Mouse (Mus musculus): ENCODE measurements around the gene AW011738.
A peak's percentile ranks its signal among the peaks of the same experiment; 100 is the strongest.

Gene AW011738

GRCm38 (mm10) chr4:156197829-156198205 is 5.3 kb upstream of the AW011738 start:
- DNase-seq (ENCODE audit: extremely low spot score, low read depth, low spot score), result peak; percentile 50

DNA sequence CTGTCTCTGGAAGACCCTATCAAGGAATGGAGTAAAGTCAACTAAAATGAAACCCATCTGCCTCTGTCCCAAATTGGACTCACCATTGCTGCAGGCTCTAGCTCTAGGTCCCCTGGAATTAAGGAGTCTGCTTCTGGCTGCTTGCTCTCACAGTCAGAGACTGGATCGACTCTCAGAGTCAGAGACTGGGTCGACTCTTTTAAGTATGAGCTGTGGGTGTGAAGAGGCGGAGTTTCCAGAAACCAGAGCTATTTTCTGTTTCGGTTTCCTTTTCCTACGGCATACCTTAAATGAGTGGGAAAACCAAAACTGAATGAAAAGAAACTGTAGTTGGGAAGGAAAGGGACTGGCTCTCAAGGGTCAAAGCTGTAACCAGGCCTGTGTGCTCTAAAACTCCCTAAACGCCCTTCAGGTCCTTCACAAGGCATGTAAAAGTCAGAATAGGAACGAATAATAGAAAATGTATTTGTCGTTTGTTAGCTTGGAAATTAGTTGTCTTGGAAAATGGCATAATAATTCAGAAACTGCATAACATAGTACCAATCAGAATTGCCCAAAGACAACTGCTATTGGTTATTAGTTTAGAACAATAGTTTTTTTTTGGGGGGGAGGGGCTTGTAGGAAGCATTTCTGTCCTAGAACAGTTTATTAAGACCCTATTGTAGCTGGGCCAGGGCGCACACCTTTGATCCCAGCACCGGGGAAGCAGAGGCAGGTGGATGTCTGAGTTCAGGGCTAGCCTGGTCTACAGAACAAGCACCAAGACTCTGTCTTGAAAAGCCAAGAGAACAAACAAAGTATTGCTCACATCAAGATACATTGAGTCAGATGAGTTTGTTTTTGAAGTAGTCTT is 2.3 kb upstream of the AW011738 start, which contains the start of gene Isg15:
TSS of gene Isg15 (minus strand) at position 196 of the 853 bp plus-strand sequence.
- no peak for DNase-seq (ENCODE audit: extremely low spot score, low read depth, low spot score)

GRCm38 (mm10) chr4:156202462-156202893 is 626 bp upstream of the AW011738 start:
- DNase-seq (ENCODE audit: extremely low spot score, low read depth, low spot score), result no peak

- no peak for DNase-seq (ENCODE audit: extremely low spot score, low read depth, low spot score)
Measured at GRCm38 (mm10) chr4:156203413-156204131, 468 bp downstream of the AW011738 start.

GRCm38 (mm10) chr4:156208872-156209271 is 5.8 kb downstream of the AW011738 start:
- no peak for DNase-seq (ENCODE audit: extremely low spot score, low read depth, low spot score)

DNA sequence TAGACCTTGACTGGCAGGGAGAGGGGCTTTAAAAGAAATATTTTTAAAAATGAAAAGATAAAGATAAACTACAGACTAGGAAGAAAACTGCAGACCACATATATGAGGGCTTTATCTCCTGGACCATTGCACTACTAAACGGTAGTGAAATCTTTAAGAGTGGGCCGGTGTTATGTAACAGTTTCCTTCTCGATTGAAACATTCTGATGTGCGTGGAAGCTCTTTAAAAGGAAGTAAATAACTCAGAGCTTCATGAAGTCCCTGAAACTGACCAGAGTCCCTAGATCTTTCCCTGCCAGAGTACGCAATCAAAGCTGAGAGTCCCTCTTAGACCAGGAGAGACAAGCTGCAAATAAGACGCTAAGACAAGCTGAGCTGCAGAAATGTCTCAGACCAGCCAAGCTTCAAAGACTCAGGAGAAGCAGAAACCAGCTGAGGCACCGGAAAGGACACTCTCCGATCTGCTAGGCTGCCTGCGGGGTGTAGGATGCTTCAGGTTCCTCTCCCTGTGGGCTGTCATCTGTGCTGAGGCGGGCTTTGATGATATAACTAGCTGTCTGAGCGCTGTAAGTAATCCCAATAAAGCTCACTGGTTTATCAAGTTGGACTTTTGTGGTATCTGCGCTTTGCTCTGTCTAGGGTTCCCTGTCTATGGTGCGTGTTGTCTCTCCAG is 7.0 kb downstream of the AW011738 start:
- DNase-seq (ENCODE audit: extremely low spot score, low read depth, low spot score), result no peak

DNA sequence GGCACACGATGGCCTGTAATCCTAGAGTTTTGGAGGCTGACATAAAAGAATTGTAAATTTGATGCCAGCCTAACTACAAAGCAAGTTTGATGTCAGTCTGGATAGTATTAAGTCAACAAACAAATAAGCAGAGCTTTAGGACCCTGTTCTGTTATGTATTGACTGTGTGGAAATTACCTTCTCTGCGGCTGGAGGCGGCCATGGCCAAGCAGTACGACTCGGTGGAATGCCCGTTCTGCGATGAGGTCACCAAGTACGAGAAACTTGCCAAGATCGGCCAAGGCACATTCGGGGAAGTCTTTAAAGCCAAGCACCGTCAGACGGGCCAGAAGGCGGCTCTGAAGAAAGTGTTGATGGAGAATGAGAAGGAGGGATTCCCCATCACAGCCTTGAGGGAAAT is 10.0 kb downstream of the AW011738 start:
- no peak for DNase-seq (ENCODE audit: extremely low spot score, low read depth, low spot score)

GRCm38 (mm10) chr4:156215649-156216048 is 12.5 kb downstream of the AW011738 start, which contains the start of gene Perm1:
TSS of gene Perm1 (plus strand) at chr4:156215868.
- no peak for DNase-seq (ENCODE audit: extremely low spot score, low read depth, low spot score)

GRCm38 (mm10) chr4:156216196-156216595 is 13.1 kb downstream of the AW011738 start:
- DNase-seq (ENCODE audit: extremely low spot score, low read depth, low spot score), result no peak

DNA sequence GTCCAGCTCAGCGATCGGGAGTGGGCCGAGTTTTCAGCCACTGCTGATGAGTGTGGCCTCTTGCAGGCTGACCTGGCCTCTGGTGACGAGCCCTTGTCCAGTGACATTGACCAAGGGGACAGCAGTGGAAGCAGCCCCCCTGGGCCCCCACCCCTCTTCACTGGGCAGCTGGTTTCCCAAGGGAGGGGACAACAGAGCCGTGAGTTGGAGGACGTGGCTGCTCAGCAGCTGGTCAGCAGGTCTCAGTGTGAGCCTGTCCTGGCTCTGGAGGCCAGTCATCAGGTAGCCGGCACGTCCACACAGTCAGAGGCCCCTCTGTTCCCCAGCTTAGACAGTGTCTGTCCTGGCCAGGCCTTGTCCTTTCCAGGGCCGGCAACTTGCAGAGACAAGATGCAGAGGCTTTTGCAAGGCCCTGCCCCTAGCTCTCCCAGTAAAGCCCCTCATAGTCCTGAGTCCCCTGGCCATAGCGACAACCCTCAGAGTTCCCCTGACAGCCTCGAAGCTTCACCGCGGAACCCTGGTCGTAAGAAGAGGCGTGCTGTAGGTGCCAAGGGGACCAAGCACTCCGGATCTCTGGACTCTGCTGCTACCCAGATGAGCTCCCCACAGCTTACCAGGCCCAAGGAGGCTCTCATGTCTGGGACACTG is 14.0 kb downstream of the AW011738 start:
- DNase-seq (ENCODE audit: extremely low spot score, low read depth, low spot score), result no peak

DNA sequence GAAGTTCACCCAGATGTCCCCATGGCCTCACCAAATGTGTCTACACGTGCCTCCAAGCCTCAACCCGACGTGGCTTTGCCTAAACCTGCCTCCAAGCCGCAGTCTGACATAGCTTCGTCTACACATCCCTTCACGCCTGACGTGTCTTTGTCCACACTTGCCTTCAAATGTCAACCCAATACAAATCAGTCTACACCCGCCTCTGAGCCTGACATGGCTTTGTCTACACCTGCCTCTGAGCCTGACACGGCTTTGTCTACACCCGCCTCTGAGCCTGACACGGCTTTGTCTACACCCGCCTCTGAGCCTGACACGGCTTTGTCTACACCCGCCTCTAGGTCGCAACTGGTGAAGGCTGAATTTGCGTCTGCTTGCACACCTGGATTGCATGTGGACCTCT is 14.7 kb downstream of the AW011738 start:
- no peak for DNase-seq (ENCODE audit: extremely low spot score, low read depth, low spot score)

GRCm38 (mm10) chr4:156219936-156220335 is 16.8 kb downstream of the AW011738 start:
- no peak for DNase-seq (ENCODE audit: extremely low spot score, low read depth, low spot score)

GRCm38 (mm10) chr4:156224276-156224675 is 21.2 kb downstream of the AW011738 start:
- DNase-seq (ENCODE audit: extremely low spot score, low read depth, low spot score), result no peak

DNA sequence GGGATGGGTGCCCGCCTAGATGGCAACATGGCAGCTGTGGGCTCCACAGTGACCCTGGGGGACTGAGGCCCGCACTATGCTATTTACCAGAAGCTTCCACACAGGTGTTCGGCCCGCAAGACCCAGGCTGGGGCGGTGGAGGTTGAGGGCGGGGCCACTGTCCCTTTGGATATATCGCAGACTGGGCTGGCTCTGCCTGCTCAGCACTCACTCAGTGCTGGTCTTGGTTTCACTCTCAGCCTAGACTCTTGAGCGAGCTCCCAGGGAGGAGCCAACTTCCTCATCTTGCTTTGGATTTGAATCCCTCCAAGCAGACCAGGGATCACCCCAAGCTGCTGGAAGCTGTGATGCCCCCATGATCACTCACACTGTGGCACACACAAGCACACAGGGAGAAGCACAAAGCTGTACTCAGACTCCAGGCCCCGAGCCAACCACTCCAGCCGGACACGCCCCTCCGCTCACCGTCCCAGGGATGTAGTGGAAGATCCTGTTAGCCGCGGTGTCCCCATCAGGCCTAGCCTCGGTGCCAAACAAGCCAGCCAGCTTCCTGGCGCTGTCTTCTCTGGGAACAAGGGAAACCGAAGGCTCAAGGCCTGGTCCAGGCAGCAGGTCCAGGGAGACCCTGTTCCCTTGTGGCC is 24.8 kb downstream of the AW011738 start:
- no peak for DNase-seq (ENCODE audit: extremely low spot score, low read depth, low spot score)

- no peak for DNase-seq (ENCODE audit: extremely low spot score, low read depth, low spot score)
Measured at GRCm38 (mm10) chr4:156228393-156229024, 25.4 kb downstream of the AW011738 start.

DNA sequence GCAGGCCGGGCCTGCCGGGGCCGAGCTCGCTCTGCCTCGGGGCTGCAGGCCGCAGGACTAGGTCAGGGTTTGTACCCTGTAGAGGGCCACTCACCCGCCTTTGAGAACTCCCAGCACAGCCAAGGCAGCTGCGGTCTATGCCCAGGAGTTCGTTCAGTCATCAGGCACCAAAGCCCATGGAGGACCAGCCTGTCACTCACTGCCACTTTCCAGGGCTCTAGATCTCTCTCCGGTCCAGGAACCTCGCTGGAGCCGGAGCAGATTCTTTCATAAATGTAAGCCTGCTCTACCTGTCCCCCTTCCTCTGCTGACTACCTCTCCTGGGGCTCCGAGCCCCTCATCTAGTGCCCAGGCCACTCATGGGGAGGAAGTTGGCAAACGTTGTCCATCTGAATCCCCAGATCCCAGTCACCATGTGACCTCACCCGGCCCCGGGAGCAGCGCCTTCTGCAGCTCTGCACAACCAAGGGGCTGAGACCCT is 31.0 kb downstream of the AW011738 start:
- DNase-seq (ENCODE audit: extremely low spot score, low read depth, low spot score), result no peak

DNA sequence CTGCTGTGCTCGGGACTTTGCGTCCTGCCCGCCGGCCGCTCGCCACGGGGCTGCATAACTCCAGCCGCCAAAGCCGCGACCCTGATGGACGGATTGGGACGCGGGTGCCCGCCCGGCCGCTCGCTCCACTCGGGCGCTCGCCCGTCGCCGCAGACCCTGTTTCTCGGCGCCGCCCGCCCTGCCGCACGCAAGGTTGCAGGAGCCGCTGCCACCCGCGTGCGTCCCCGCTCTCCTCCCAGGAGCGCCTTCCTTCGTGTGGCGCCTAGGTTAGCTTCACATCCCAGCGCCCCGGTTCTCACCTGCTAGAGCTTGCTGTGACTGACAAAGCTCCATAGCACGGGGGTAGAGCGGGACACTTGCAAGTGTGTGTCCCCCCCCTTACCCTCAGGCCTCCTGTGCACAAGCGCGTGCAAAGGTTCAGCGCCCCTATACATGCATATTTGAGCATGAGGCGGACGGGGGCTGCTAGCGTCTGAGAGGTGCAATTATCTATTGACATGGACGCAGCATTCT is 31.7 kb downstream of the AW011738 start, which contains the start of gene Plekhn1:
TSS of gene Plekhn1 (minus strand) at position 157 of the 513 bp plus-strand sequence.
- DNase-seq (ENCODE audit: extremely low spot score, low read depth, low spot score), result no peak

- peak; percentile 28 for DNase-seq (ENCODE audit: extremely low spot score, low read depth, low spot score)
Measured at GRCm38 (mm10) chr4:156235360-156235770, 32.3 kb downstream of the AW011738 start.

- DNase-seq (ENCODE audit: extremely low spot score, low read depth, low spot score), result peak; percentile 35
Measured at GRCm38 (mm10) chr4:156235808-156236533, 32.9 kb downstream of the AW011738 start, which contains the start of gene Noc2l. TSS of gene Noc2l (plus strand) at chr4:156236010.

Measured in hindlimb bud, embryonic 11.5 days (tissue).